Mouse (Mus musculus) intestine, postnatal 0 days (tissue): Measurements from ENCODE around the gene Smg6. TPM values are rescaled to one million over a fixed set of nuclear protein-coding genes. Genes with fewer than 3 reads are reported as not detected.
A peak's percentile ranks its signal among the peaks of the same experiment; 100 is the strongest.

Experiments used
- ATAC-seq: fragments of 200-750 bp; cut with Nextera tagmentation; 2 replicates; pipeline ENCODE4 v1.8.0; 2017; ENCODE audit warnings: mild to moderate bottlenecking, moderate TSS enrichment, moderate library complexity
- H3K27ac ChIP-seq: fragments of 300-500 bp; sonication (generic); 2 replicates; pipeline ENCODE4 v1.5.1; 2014; ENCODE audit warnings: mild to moderate bottlenecking, low read depth, low read length, moderate library complexity
- H3K27me3 ChIP-seq: fragments of 300-500 bp; sonication (generic); replicated peaks from 2 replicates; pipeline ENCODE4 v1.6.1; 2014; ENCODE audit warnings: low read length, mixed read lengths; ENCODE audit not compliant: control insufficient read depth, insufficient read depth
- H3K36me3 ChIP-seq: fragments of 300-500 bp; sonication (generic); 2 replicates; pipeline ENCODE4 v1.6.1; 2014; ENCODE audit warnings: mild to moderate bottlenecking, moderate library complexity; ENCODE audit not compliant: control insufficient read depth, insufficient read depth
- H3K4me1 ChIP-seq: fragments of 300-500 bp; sonication (generic); replicated peaks from 2 replicates; pipeline ENCODE4 v1.6.1; 2014; ENCODE audit warnings: antibody characterized with exemption, low read length, mixed read lengths; ENCODE audit not compliant: control insufficient read depth, insufficient read depth
- H3K4me2 ChIP-seq: fragments of 300-500 bp; sonication (generic); replicated peaks from 2 replicates; pipeline ENCODE4 v1.6.1; 2014; ENCODE audit warnings: low read depth, mild to moderate bottlenecking, moderate library complexity
- H3K4me3 ChIP-seq: fragments of 300-500 bp; sonication (generic); 2 replicates; pipeline ENCODE4 v1.5.1; 2014; ENCODE audit warnings: low read depth, low read length
- H3K9ac ChIP-seq: fragments of 300-500 bp; sonication (generic); 2 replicates; pipeline ENCODE4 v1.6.1; 2014; ENCODE audit warnings: mild to moderate bottlenecking, low read depth, low read length
- H3K9me3 ChIP-seq: fragments of 300-500 bp; sonication (generic); 2 replicates; pipeline ENCODE4 v1.6.1; 2016; ENCODE audit warnings: mixed run types; ENCODE audit not compliant: control insufficient read depth
- CTCF ChIP-seq: sonication (generic); IDR thresholded peaks from 2 replicates; pipeline ENCODE4 v1.5.1; 2016; ENCODE audit warnings: low read depth, mild to moderate bottlenecking, control low read depth, antibody characterized with exemption, moderate library complexity
- WGBS: fragments of 180-500 bp; shearing (Covaris S2); extraction: QIAGEN DNeasy Blood & Tissue Kit; methylation state at CpG from one replicate; pipeline ENCODE4 v1.1.7; 2014; 5-methylcytosine and 5-hydroxymethylcytosine counted together
- polyA plus RNA-seq: library from polyadenylated mRNA; unstranded; fragments of >200 nt; fragmentation: Nextera tagmentation; extraction: Ambion mirVana; gene quantifications from 2 replicates; pipeline ENCODE4 v1.2.1, GENCODE M21; 2015

Smg6 gene
- polyA plus RNA-seq, 1 experiment from 2014 or later = 6.5 TPM

DNA sequence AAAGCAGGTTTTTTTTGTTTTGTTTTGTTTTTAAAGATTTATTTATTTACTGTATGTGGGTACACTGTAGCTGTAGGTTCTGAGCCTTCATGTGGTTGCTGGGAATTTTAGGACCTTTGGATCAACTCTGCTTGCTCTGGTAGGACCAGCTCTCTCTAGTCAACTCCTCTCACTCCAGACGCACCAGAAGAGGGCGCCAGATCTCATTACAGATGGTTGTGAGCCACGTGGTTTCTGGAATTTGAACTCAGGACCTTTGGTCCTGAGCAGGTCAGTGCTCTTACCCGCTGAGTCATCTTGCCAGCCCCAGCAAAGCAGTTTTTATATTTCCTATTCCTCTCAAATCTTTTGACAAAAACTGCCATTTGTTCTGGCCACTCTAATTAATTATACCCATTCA lies 1.5 kb upstream of the Smg6 start:
- Histone ChIP-seq H3K9ac (no peak overlapping the region), H3K4me3 (0 out of 2 replicates have a peak overlapping the region, but pooled peaks have one; percentile 93), H3K27me3 (no peaks in the 10 kb centered on the region), H3K27ac (no peak overlapping the region), H3K4me2 (peak overlapping the region; percentile 72), H3K36me3 (peaks cover 4% of the 10 kb centered on the region), H3K9me3 (no peaks in the 10 kb centered on the region), H3K4me1 (no peaks in the 10 kb centered on the region)
- 37% methylated on average over 4 of the region's 4 CpGs for WGBS
- peak; percentile 76 for TF ChIP-seq CTCF
- ATAC-seq = peak; percentile 39; the same call in 1 of the 2 replicates

GRCm38 (mm10) chr11:74926388-74927005 lies 874 bp downstream of the Smg6 start:
- no peak; the same call in 1 of the 2 replicates for ATAC-seq
- H3K9me3 ChIP-seq = no peaks in the 10 kb centered on the region
- no peaks in the 10 kb centered on the region for H3K27me3 ChIP-seq
- peak overlapping the region; percentile 91 for H3K9ac ChIP-seq
- TF ChIP-seq CTCF = no peak
- H3K4me3 ChIP-seq = peak overlapping the region; percentile 93
- WGBS = 3% methylated on average over 11 of the region's 11 CpGs
- H3K36me3 ChIP-seq = peaks cover 16% of the 10 kb centered on the region
- H3K4me2 ChIP-seq = peak overlapping the region; percentile 72
- peak overlapping the region; percentile 98 for H3K27ac ChIP-seq
- H3K4me1 ChIP-seq = no peaks in the 10 kb centered on the region; the same call in 1 of the 2 replicates

- H3K9me3 ChIP-seq = no peaks in the 10 kb centered on the region
- H3K27ac ChIP-seq = no peak overlapping the region
- H3K4me2 ChIP-seq = peak overlapping the region; percentile 72; the same call in 1 of the 2 replicates
- WGBS = 91% methylated on average over 2 of the region's 2 CpGs
- no peak for ATAC-seq
- H3K4me1 ChIP-seq = no peaks in the 10 kb centered on the region; the same call in 1 of the 2 replicates
- H3K27me3 ChIP-seq = no peaks in the 10 kb centered on the region
- H3K9ac ChIP-seq = no peak overlapping the region
- no peak overlapping the region for H3K4me3 ChIP-seq
- H3K36me3 ChIP-seq = peaks cover 16% of the 10 kb centered on the region
- TF ChIP-seq CTCF = no peak
Observed at GRCm38 (mm10) chr11:74927236-74927725, 1.7 kb downstream of the Smg6 start.

GRCm38 (mm10) chr11:74929111-74929510 lies 3.5 kb downstream of the Smg6 start:
- no peak overlapping the region for H3K27ac ChIP-seq
- ATAC-seq = no peak
- H3K4me1 ChIP-seq = no peaks in the 10 kb centered on the region; the same call in 1 of the 2 replicates
- H3K4me2 ChIP-seq = no peak overlapping the region
- no peak for TF ChIP-seq CTCF
- no peak overlapping the region for H3K9ac ChIP-seq
- 69% methylated on average over 4 of the region's 4 CpGs for WGBS
- no peak overlapping the region for H3K4me3 ChIP-seq
- H3K27me3 ChIP-seq = no peaks in the 10 kb centered on the region
- no peaks in the 10 kb centered on the region for H3K9me3 ChIP-seq
- peaks cover 27% of the 10 kb centered on the region for H3K36me3 ChIP-seq

GRCm38 (mm10) chr11:74930391-74930790 lies 4.8 kb downstream of the Smg6 start:
- Histone ChIP-seq H3K9ac (no peak overlapping the region), H3K4me3 (no peak overlapping the region), H3K36me3 (peaks cover 38% of the 10 kb centered on the region), H3K4me1 (no peaks in the 10 kb centered on the region; the same call in 1 of the 2 replicates), H3K9me3 (no peaks in the 10 kb centered on the region), H3K4me2 (no peak overlapping the region), H3K27ac (no peak overlapping the region), H3K27me3 (no peaks in the 10 kb centered on the region)
- TF ChIP-seq CTCF = no peak
- WGBS = 91% methylated on average over 7 of the region's 7 CpGs
- ATAC-seq = no peak

DNA sequence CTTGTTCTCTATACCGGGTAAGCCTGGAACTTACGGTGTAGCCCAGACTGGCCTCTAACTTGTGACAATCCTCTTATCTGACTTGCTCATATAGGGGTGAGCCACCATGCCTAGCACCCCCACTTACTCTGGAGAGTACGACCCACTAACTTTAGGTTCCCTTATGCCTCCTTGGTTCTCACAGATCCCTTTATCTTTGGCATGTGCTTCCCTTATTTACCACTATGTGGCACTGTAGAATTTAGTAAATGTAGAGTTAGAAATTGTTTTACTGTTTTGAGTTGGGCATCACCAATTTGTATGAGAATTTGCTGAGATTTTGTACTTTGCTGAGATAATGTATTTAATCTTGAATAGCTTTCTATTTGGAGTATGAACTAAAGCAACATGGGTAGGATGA lies 20.7 kb downstream of the Smg6 start:
- Histone ChIP-seq H3K4me2 (no peak overlapping the region), H3K27me3 (no peaks in the 10 kb centered on the region), H3K36me3 (peaks cover 29% of the 10 kb centered on the region), H3K4me3 (no peak overlapping the region), H3K4me1 (no peaks in the 10 kb centered on the region), H3K9me3 (no peaks in the 10 kb centered on the region), H3K27ac (no peak overlapping the region), H3K9ac (no peak overlapping the region)
- 79% methylated on average over 3 of the region's 3 CpGs for WGBS
- TF ChIP-seq CTCF = peak; percentile 75
- peak; percentile 33; the same call in 1 of the 2 replicates for ATAC-seq
